Mouse (Mus musculus): ENCODE data around the gene Cln6. TPM values are rescaled to one million over a fixed set of nuclear protein-coding genes. Genes with fewer than 3 reads are reported as not detected.
"Not testable (repeated sequence)": the region's sequence is repeated elsewhere in the genome, so short reads cannot be mapped to it uniquely, and the experiment has no call there.

Cln6 gene
- polyA plus RNA-seq (2014; fragmentation: Nextera tagmentation; extraction: Ambion mirVana), result 32.2 and 34.3 TPM in 2 replicates

DNA sequence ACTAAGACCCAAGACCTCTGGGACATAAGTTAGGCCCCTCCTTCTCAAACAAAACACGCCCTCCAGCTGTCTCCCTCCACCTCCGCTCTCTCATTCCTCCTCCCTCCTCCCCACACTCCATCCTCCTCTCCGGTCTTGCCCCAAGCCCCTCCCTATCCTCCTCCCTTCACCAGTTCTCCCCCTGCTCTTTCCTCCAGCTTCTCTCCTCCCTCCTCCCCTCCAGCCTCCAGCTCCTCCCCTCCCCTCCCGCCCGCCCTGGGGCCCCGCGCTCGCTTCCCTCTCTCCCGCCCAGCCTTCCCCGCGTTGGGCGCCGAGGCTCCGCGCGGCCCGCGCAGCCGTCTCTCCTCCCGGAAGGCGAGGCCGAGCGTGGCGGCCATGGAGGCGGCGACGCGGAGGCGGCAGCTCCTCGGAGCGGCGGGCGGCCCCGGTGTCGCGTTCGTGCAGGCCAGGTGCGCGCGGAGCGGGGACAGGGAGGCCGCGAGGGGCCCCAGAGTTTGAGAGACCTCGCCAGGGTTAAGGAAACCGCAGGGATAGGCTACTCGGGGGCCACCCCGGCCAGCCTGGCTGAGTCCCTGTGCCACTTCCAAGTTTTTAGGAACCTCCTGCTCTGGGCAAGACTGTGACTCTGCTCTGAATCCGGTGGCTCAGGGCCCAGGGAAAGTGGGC lies at the start of gene Cln6:
Gene Cln6 (plus strand): TSS at position 280 of the 666 bp plus-strand sequence.
- under 1% methylated on average over 48 of the region's 48 CpGs for WGBS
- H3K9me3 ChIP-seq (ENCODE audit: control insufficient read depth, low read length), result no peaks in the 10 kb centered on the region
- DNase-seq (ENCODE audit: low spot score) (peak; percentile 85), ATAC-seq (replicated peaks; ENCODE audit: low FRiP score) (peak; percentile 95)
- peaks cover 26% of the 10 kb centered on the region for H3K4me1 ChIP-seq (replicated peaks; ENCODE audit: control insufficient read depth, insufficient read depth, low read length)
- H3K4me2 ChIP-seq, result peak within 1 kb of the TSS; percentile 77
- H3K27me3 ChIP-seq (replicated peaks; ENCODE audit: control insufficient read depth, insufficient read depth, low read length), result no peaks in the 10 kb centered on the region
- no peaks in the 10 kb centered on the region for H3K36me3 ChIP-seq (ENCODE audit: control insufficient read depth, insufficient read depth, low read length)
- H3K27ac ChIP-seq (ENCODE audit: low read depth, low read length), result peak within 1 kb of the TSS; percentile 89
- peak within 1 kb of the TSS; percentile 96 for H3K9ac ChIP-seq (ENCODE audit: low read depth, low read length)
- peak within 1 kb of the TSS; percentile 79 for H3K4me3 ChIP-seq (ENCODE audit: low read depth, low read length)

DNA sequence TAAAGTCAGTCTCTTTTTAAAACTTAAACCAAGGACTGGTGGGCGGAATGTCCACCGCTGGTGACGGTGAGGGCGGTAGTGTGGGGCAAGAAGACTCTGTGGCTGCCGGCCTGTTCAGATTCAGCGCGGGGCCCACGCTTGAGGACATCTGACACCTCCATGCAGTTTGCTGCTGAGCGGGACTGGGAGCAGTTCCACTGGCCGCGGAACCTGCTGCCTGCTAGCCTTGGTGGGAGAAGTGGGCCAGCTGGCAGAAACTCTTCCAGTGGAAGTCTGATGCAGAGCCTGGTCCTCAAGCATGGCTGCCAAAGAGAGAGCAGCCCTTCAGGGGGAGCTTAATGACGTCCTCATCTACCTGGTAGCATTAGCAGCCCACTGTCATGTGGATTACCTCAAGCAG lies 48.7 kb upstream of the Cln6 start:
- Histone ChIP-seq H3K27ac (ENCODE audit: low read depth, low read length) (no peak overlapping the region), H3K4me2 (no peak overlapping the region), H3K27me3 (replicated peaks; ENCODE audit: control insufficient read depth, insufficient read depth, low read length) (no peaks in the 10 kb centered on the region), H3K4me3 (ENCODE audit: low read depth, low read length) (no peak overlapping the region), H3K9ac (ENCODE audit: low read depth, low read length) (no peak overlapping the region), H3K9me3 (ENCODE audit: control insufficient read depth, low read length) (no peaks in the 10 kb centered on the region), H3K4me1 (replicated peaks; ENCODE audit: control insufficient read depth, insufficient read depth, low read length) (no peaks in the 10 kb centered on the region), H3K36me3 (ENCODE audit: control insufficient read depth, insufficient read depth, low read length) (peaks cover 5% of the 10 kb centered on the region)
- no peak for DNase-seq (ENCODE audit: low spot score)
- 89% methylated on average over 12 of the region's 12 CpGs for WGBS
- ATAC-seq (replicated peaks; ENCODE audit: low FRiP score), result no peak

DNA sequence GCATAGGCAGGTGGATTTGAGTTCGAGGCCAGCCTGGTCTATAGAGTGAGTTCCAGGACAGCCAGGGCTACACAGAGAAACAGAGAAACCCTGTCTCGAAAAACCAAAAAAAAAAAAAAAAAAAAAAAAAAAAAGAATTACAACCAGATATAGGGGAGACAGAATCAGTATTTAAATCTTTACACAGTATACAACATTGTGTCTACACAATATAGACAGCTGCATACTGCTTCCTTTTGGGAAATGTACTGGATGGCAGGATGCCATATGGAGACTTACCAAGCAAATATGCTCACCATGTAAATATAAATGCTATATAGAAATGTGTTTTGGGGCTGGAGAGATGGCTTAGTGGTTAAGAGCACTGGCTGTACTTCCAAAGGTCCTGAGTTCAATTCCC lies 39.4 kb upstream of the Cln6 start:
- H3K9me3 ChIP-seq (ENCODE audit: control insufficient read depth, low read length); ATAC-seq (replicated peaks; ENCODE audit: low FRiP score); DNase-seq (ENCODE audit: low spot score); H3K9ac ChIP-seq (ENCODE audit: low read depth, low read length); H3K27ac ChIP-seq (ENCODE audit: low read depth, low read length); H3K4me1 ChIP-seq (replicated peaks; ENCODE audit: control insufficient read depth, insufficient read depth, low read length); H3K27me3 ChIP-seq (replicated peaks; ENCODE audit: control insufficient read depth, insufficient read depth, low read length); H3K4me3 ChIP-seq (ENCODE audit: low read depth, low read length); H3K4me2 ChIP-seq: not testable (repeated sequence)
- WGBS, result 83% methylated on average over 2 of the region's 2 CpGs
- H3K36me3 ChIP-seq (ENCODE audit: control insufficient read depth, insufficient read depth, low read length), result peaks cover 26% of the 10 kb centered on the region

DNA sequence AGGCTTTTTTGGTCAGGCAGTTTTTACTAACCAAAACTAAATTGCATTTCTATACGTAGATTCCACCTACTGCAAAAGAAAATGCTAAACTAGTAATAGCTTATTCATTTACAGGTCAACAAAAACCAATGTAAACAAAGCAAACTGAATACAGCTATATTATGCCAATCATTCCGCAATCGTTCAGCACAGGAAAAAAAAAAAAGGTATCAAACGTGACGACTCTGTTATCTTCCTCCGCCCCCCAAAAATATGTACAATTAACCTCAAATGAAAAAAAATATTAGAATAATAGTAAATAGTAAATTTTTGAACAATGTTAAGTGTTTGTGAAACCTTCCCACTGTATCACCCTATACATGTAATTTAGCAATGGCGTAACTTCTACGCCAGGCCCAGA lies 28.5 kb upstream of the Cln6 start:
- Histone ChIP-seq H3K9me3 (ENCODE audit: control insufficient read depth, low read length) (no peaks in the 10 kb centered on the region), H3K27ac (ENCODE audit: low read depth, low read length) (peak overlapping the region; percentile 93)

DNA sequence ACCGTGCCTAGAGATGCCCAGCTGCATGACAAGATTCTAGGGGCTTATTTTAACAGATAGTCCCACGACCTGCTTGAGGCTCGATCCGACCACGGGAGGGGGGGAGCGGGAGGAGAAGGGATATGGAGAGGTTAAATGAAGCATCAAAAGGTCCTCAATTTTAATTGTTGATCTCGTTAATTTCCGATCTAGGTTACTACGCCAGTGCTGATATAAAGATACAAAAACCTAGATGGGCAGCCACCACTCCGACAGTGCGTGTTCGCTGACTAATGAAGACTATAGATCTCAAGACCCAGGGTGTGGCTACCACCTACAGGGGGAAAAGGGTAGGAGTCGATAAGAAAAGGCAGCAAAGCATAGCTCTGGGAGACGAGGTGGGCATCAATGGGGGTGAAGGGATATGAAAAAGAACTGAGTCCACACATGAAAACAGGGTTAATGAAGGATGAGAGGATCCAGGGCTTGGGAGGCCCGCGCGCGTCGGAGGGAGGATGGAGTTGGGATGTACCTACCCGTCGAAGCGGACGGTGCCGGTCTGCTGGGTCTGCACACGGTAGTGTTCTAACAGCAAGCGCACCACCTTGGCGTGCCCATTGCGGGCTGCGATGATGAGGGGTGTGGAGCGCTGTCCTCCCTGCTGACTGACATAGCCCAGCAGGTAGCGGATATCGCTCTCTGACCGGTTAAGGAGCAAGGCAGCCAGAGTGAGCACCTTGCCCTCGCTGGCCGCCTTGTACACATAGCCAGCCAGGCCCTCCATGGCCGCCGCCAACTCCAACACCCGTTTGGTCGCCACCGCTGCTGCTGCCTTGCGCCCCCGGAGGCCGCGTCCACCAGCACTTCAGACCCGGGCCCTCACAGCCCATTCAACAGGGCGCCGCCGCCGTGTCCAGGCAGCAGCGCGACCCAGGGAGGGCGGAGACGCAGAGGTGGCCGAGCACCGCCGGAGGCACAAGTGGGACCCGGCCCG lies 27.8 kb upstream of the Cln6 start:
- peak overlapping the region; percentile 93 for H3K27ac ChIP-seq (ENCODE audit: low read depth, low read length)
- H3K4me2 ChIP-seq, result peak overlapping the region; percentile 98
- H3K9me3 ChIP-seq (ENCODE audit: control insufficient read depth, low read length), result no peaks in the 10 kb centered on the region
- H3K27me3 ChIP-seq (replicated peaks; ENCODE audit: control insufficient read depth, insufficient read depth, low read length), result no peaks in the 10 kb centered on the region
- H3K4me3 ChIP-seq (ENCODE audit: low read depth, low read length), result peak overlapping the region; percentile 100
- WGBS, result under 1% methylated on average over 58 of the region's 58 CpGs
- H3K9ac ChIP-seq (ENCODE audit: low read depth, low read length), result peak overlapping the region; percentile 98
- H3K36me3 ChIP-seq (ENCODE audit: control insufficient read depth, insufficient read depth, low read length), result 0 out of 2 replicates have a peak, but pooled peaks cover 2% of the 10 kb centered on the region
- peaks cover 22% of the 10 kb centered on the region for H3K4me1 ChIP-seq (replicated peaks; ENCODE audit: control insufficient read depth, insufficient read depth, low read length)
- peak; percentile 65 for DNase-seq (ENCODE audit: low spot score)
- ATAC-seq (replicated peaks; ENCODE audit: low FRiP score), result peak; percentile 72

More for the DNA sequence above, 28.5 kb upstream of the Cln6 start:
- H3K4me1 ChIP-seq (replicated peaks; ENCODE audit: control insufficient read depth, insufficient read depth, low read length), result peaks cover 22% of the 10 kb centered on the region
- ATAC-seq (replicated peaks; ENCODE audit: low FRiP score) (no peak), DNase-seq (ENCODE audit: low spot score) (no peak)
- WGBS, result 14% methylated on average over 8 of the region's 8 CpGs
- no peaks in the 10 kb centered on the region for H3K27me3 ChIP-seq (replicated peaks; ENCODE audit: control insufficient read depth, insufficient read depth, low read length)
- H3K4me2 ChIP-seq, result peak overlapping the region; percentile 98
- H3K4me3 ChIP-seq (ENCODE audit: low read depth, low read length), result peak overlapping the region; percentile 100
- H3K36me3 ChIP-seq (ENCODE audit: control insufficient read depth, insufficient read depth, low read length), result 0 out of 2 replicates have a peak, but pooled peaks cover 2% of the 10 kb centered on the region
- H3K9ac ChIP-seq (ENCODE audit: low read depth, low read length), result peak overlapping the region; percentile 98

DNA sequence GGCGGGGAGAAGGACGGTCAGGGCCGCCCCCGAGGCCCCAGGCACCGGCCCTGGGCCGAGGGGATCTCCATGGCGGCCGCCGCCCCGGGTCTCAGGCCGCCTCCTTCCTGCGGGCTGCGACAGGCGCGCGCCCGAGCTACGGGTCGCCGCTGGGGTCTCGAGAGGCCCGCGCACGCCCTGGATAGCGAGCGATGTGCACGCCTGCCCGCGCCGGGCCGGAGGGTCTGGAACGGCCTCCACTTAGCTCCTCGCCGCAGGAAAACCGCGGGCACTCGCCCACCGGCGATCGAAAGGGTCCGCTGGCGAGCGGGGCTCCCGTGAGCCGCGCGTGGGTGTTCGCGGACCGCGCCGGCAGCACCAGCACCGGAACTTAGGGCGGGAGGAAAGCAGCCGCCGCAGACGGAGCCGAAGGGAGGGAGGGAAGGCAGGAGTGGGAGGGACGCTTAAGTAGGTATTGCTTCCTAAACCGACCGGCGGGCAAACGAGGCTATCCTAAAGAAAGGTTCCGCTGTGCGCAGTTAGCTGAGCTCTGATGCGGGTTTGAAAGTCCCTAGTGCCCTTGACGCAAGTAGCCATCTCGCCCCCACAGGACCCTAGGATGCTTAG lies 27.0 kb upstream of the Cln6 start, which contains the start of gene Fem1b:
Gene Fem1b (minus strand): TSS at position 419 of the 606 bp plus-strand sequence.
- ATAC-seq (replicated peaks; ENCODE audit: low FRiP score), result peak; percentile 87
- peak within 1 kb of the TSS; percentile 100 for H3K4me3 ChIP-seq (ENCODE audit: low read depth, low read length)
- H3K27ac ChIP-seq (ENCODE audit: low read depth, low read length), result peak within 1 kb of the TSS; percentile 93
- H3K9me3 ChIP-seq (ENCODE audit: control insufficient read depth, low read length), result no peaks in the 10 kb centered on the region
- under 1% methylated on average over 66 of the region's 68 CpGs for WGBS
- H3K4me2 ChIP-seq, result peak within 1 kb of the TSS; percentile 98
- H3K36me3 ChIP-seq (ENCODE audit: control insufficient read depth, insufficient read depth, low read length), result 0 out of 2 replicates have a peak, but pooled peaks cover 2% of the 10 kb centered on the region
- H3K27me3 ChIP-seq (replicated peaks; ENCODE audit: control insufficient read depth, insufficient read depth, low read length), result no peaks in the 10 kb centered on the region
- H3K9ac ChIP-seq (ENCODE audit: low read depth, low read length), result peak within 1 kb of the TSS; percentile 98
- peak; percentile 95 for DNase-seq (ENCODE audit: low spot score)
- H3K4me1 ChIP-seq (replicated peaks; ENCODE audit: control insufficient read depth, insufficient read depth, low read length), result peaks cover 22% of the 10 kb centered on the region

DNA sequence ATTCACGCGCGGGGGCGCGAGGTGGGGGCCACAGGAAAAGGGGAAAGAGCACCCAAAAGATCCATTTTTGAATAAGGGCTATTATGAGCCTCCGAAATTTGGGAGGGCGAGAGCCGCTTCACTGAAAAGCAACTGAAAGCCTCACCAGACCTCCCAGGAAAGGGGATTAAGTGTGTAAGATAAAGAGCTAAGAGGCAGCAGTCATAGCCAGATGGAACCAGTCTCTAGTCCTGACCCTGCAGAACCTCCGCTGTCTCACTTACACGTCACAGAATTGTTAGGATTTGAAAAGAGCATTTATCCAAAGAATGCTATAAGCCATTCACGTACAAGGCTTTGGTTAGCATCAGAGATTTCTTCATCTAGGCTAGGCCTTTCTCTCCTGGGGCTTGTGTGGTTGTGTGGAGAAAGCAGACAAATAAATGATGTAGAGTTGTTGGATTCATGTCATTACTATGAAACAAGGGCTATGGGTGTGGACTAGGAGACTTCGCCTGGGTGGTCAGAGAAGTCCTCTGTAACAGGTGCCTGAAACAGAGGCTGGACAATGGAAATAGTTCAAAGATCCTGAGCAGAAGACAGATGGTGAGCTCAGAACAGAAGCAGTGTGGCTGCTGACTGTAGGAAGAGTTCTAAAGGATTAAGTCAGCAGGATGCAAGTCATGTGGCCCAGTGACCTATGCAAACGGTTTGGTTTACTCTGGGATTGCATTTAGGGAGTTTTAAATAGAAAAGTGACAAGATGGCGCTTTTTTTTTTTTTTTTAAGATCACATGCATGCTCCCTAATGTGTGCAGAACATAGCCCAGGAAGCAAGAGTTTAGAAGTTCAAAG lies 26.2 kb upstream of the Cln6 start:
- ATAC-seq (replicated peaks; ENCODE audit: low FRiP score) (no peak), DNase-seq (ENCODE audit: low spot score) (no peak)
- Histone ChIP-seq H3K4me1 (replicated peaks; ENCODE audit: control insufficient read depth, insufficient read depth, low read length) (peaks cover 22% of the 10 kb centered on the region), H3K4me3 (ENCODE audit: low read depth, low read length) (peak overlapping the region; percentile 100), H3K27ac (ENCODE audit: low read depth, low read length) (peak overlapping the region; percentile 93), H3K36me3 (ENCODE audit: control insufficient read depth, insufficient read depth, low read length) (0 out of 2 replicates have a peak, but pooled peaks cover 2% of the 10 kb centered on the region), H3K27me3 (replicated peaks; ENCODE audit: control insufficient read depth, insufficient read depth, low read length) (no peaks in the 10 kb centered on the region), H3K9ac (ENCODE audit: low read depth, low read length) (peak overlapping the region; percentile 98), H3K9me3 (ENCODE audit: control insufficient read depth, low read length) (no peaks in the 10 kb centered on the region), H3K4me2 (peak overlapping the region; percentile 98)
- 17% methylated on average over 14 of the region's 14 CpGs for WGBS

Data from liver, embryonic 11.5 days (tissue).